Mouse (Mus musculus): Measurements from ENCODE around the gene C2cd3. TPM values are rescaled to one million over a fixed set of nuclear protein-coding genes. Genes with fewer than 3 reads are reported as not detected.
A peak's percentile ranks its signal among the peaks of the same experiment; 100 is the strongest.

C2cd3 gene
- polyA plus RNA-seq, 1 experiment, result 6.0 TPM

DNA sequence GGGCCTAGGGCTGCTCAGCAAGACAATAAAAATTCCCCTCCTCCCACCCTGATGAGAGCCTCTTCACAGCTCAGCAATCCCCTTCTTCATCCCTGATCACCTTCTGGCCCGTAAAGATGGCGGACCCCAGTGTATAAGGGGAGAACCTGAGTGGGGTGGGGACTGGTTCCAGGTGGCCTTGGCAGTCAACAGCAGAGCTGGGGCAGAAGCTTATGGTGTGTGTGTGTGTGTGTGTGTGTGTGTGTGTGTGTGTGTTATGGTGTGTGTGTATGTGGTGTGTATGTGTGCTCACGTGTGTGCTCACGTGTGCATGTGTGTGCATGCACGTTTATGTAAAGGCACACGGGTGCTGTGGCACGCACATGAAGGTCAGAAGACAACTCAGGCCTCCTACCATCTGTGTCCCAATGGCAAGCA is 122.4 kb downstream of the C2cd3 start:
- no peaks in the 10 kb centered on the region for H3K27me3 ChIP-seq (ENCODE audit: control insufficient read depth, insufficient read depth, insufficient read length)
- H3K4me2 ChIP-seq (ENCODE audit: low read depth), result peak overlapping the region; percentile 92
- no peak for TF ChIP-seq USF1 (IDR thresholded peaks at IDR 0.05; ENCODE audit: low read depth)
- TF ChIP-seq MAX (IDR thresholded peaks at IDR 0.05; ENCODE audit: low read depth), result no peak
- no peak for TF ChIP-seq POLR2A (IDR thresholded peaks at IDR 0.05; ENCODE audit: insufficient read length, low read depth)
- TF ChIP-seq SRF (IDR thresholded peaks at IDR 0.05; ENCODE audit: control insufficient read depth, insufficient read length, low read depth), result no peak
- no peak for TF ChIP-seq TCF3 (IDR thresholded peaks at IDR 0.05; ENCODE audit: insufficient read length, low read depth)
- TF ChIP-seq MYOD1 (IDR thresholded peaks at IDR 0.05; ENCODE audit: control insufficient read depth in 1 of 3, insufficient read length in 2 of 3, low read depth in 2 of 3), result no peak
- TF ChIP-seq REST (IDR thresholded peaks at IDR 0.05; ENCODE audit: insufficient read depth, insufficient read length), result no peak
- no peaks in the 10 kb centered on the region for H3K79me2 ChIP-seq (ENCODE audit: control insufficient read depth, insufficient read depth)
- peak overlapping the region; percentile 38 for H3K4me3 ChIP-seq
- no peaks in the 10 kb centered on the region for H3K36me3 ChIP-seq (ENCODE audit: control insufficient read depth, insufficient read depth)
- no peak overlapping the region for H3ac ChIP-seq (ENCODE audit: control insufficient read depth, insufficient read length)

DNA sequence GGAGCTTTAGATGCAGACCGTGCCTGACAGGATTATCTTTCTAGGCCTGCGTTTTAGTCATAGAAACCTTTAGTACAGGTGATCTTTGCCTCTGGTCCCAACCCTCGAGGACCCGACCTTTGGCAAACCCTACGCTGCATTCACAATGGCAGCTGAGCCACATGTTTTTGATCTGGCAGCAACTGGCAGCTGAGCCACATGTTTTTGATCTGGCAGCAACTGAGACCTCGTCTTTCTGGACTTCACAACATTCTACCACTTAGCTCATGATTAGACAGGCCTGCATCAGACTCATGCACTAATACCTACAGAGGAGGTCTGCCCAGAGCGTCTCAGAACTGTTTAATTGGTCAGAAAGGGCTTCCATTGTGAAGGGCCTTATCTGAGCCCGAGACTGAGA is 123.0 kb downstream of the C2cd3 start:
- H3ac ChIP-seq (ENCODE audit: control insufficient read depth, insufficient read length), result no peak overlapping the region
- no peak overlapping the region for H3K4me2 ChIP-seq (ENCODE audit: low read depth)
- no peaks in the 10 kb centered on the region for H3K36me3 ChIP-seq (ENCODE audit: control insufficient read depth, insufficient read depth)
- TF ChIP-seq SRF (IDR thresholded peaks at IDR 0.05; ENCODE audit: control insufficient read depth, insufficient read length, low read depth), result no peak
- no peak overlapping the region for H3K4me3 ChIP-seq
- no peaks in the 10 kb centered on the region for H3K79me2 ChIP-seq (ENCODE audit: control insufficient read depth, insufficient read depth)
- no peaks in the 10 kb centered on the region for H3K27me3 ChIP-seq (ENCODE audit: control insufficient read depth, insufficient read depth, insufficient read length)

DNA sequence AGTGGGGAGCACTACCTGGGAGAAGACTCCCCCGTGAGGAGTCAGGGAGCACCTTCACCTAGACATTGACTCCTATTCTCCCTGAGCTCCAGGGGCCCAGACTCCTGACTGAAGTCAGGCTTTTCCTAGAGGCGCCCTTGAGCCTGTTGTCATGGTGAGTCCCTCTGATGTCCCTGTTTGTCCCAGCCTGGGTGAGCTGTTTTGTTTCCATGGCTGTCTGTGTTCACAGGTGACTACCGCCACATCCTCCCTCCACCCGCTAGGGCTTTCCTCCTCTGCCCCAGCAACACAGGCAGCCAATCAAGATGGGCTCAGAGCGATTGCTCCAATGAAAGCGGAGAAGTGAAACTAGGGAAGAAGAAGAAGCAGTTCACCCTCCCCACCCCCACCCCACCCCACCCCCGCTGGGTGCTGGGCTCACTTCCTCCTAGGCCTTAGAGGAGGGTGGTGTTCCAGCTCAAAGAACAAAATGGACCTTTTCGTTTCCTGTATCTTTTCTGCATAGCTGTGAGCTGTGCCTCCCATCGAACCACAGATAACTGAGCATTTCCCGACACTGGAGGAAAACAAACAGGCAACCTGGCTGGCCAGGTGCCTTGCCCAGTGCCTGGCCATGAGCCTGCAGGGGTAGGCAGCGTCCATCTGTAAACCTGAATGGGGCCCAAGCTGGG is 123.7 kb downstream of the C2cd3 start:
- Histone ChIP-seq H3ac (ENCODE audit: control insufficient read depth, insufficient read length) (no peak overlapping the region), H3K27me3 (ENCODE audit: control insufficient read depth, insufficient read depth, insufficient read length) (no peaks in the 10 kb centered on the region), H3K4me2 (ENCODE audit: low read depth) (no peak overlapping the region), H3K36me3 (ENCODE audit: control insufficient read depth, insufficient read depth) (no peaks in the 10 kb centered on the region), H3K79me2 (ENCODE audit: control insufficient read depth, insufficient read depth) (no peaks in the 10 kb centered on the region), H3K4me3 (no peak overlapping the region)
- TF ChIP-seq MYOD1 (IDR thresholded peaks at IDR 0.05; ENCODE audit: control insufficient read depth in 1 of 3, insufficient read length in 2 of 3, low read depth in 2 of 3) (no peak), TCF12 (IDR thresholded peaks at IDR 0.05; ENCODE audit: insufficient read depth, poor library complexity, severe bottlenecking) (no peak), MYOG (IDR thresholded peaks at IDR 0.05; ENCODE audit: control insufficient read depth in 1 of 3, insufficient read depth in 1 of 3, insufficient read length in 2 of 3, low read depth in 2 of 3) (no peak), CEBPB (IDR thresholded peaks at IDR 0.05; ENCODE audit: insufficient read depth, poor library complexity, severe bottlenecking) (no peak), USF1 (IDR thresholded peaks at IDR 0.05; ENCODE audit: low read depth) (no peak), TCF3 (IDR thresholded peaks at IDR 0.05; ENCODE audit: insufficient read length, low read depth) (no peak), POLR2AphosphoS2 (IDR thresholded peaks at IDR 0.05; ENCODE audit: insufficient read length, low read depth) (no peak), MAX (IDR thresholded peaks at IDR 0.05; ENCODE audit: low read depth) (no peak), E2F4 (IDR thresholded peaks at IDR 0.05; ENCODE audit: insufficient read depth) (no peak), POLR2A (IDR thresholded peaks at IDR 0.05; ENCODE audit: insufficient read length, low read depth) (no peak), REST (IDR thresholded peaks at IDR 0.05; ENCODE audit: insufficient read depth, insufficient read length) (no peak), SRF (IDR thresholded peaks at IDR 0.05; ENCODE audit: control insufficient read depth, insufficient read length, low read depth) (no peak)

DNA sequence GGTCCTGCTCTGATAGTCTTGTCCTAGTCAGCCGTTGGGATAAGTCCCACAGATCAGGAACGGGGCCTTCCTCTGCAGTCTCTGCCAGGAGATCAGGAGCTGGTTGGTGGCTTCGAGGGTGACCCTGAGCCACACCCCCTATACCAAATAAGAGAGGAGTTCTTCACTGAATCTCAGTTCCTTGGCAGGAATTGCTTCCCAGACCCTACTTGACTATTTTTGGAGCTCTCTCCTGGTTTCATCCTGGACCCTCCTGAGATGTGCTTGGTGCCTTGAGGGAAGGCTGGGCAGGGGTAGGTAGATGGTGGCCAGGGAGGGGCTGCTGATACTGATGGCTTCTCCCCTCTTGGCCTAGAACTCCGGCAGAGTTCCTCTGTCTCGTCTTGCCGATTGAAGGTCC is 124.3 kb downstream of the C2cd3 start:
- Histone ChIP-seq H3ac (ENCODE audit: control insufficient read depth, insufficient read length) (no peak overlapping the region), H3K79me2 (ENCODE audit: control insufficient read depth, insufficient read depth) (no peaks in the 10 kb centered on the region), H3K4me2 (ENCODE audit: low read depth) (no peak overlapping the region), H3K4me3 (no peak overlapping the region), H3K36me3 (ENCODE audit: control insufficient read depth, insufficient read depth) (no peaks in the 10 kb centered on the region), H3K27me3 (ENCODE audit: control insufficient read depth, insufficient read depth, insufficient read length) (no peaks in the 10 kb centered on the region)
- TF ChIP-seq TCF12 (IDR thresholded peaks at IDR 0.05; ENCODE audit: insufficient read depth, poor library complexity, severe bottlenecking) (no peak), SRF (IDR thresholded peaks at IDR 0.05; ENCODE audit: control insufficient read depth, insufficient read length, low read depth) (no peak), MYOD1 (IDR thresholded peaks at IDR 0.05; ENCODE audit: control insufficient read depth in 1 of 3, insufficient read length in 2 of 3, low read depth in 2 of 3) (no peak), MAX (IDR thresholded peaks at IDR 0.05; ENCODE audit: low read depth) (no peak), TCF3 (IDR thresholded peaks at IDR 0.05; ENCODE audit: insufficient read length, low read depth) (no peak), POLR2AphosphoS2 (IDR thresholded peaks at IDR 0.05; ENCODE audit: insufficient read length, low read depth) (no peak), CEBPB (IDR thresholded peaks at IDR 0.05; ENCODE audit: insufficient read depth, poor library complexity, severe bottlenecking) (no peak), E2F4 (IDR thresholded peaks at IDR 0.05; ENCODE audit: insufficient read depth) (no peak), USF1 (IDR thresholded peaks at IDR 0.05; ENCODE audit: low read depth) (no peak), MYOG (IDR thresholded peaks at IDR 0.05; ENCODE audit: control insufficient read depth in 1 of 3, insufficient read depth in 1 of 3, insufficient read length in 2 of 3, low read depth in 2 of 3) (no peak), POLR2A (IDR thresholded peaks at IDR 0.05; ENCODE audit: insufficient read length, low read depth) (no peak), REST (IDR thresholded peaks at IDR 0.05; ENCODE audit: insufficient read depth, insufficient read length) (no peak)

DNA sequence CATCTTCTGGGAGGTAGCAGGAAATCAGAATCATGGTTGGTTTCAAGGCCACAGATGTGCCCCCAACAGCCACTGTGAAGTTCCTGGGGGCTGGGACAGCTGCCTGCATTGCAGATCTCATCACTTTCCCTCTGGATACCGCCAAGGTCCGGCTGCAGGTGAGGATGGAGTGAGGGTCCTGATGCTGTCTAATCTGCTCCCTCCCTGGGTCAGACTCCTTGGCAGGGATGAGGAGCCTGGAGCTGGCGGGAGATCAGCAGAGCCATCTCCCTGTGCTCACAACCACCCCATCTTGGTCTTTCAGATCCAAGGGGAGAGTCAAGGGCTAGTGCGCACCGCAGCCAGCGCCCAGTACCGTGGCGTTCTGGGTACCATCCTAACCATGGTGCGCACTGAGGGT is 124.8 kb downstream of the C2cd3 start:
- Histone ChIP-seq H3K27me3 (ENCODE audit: control insufficient read depth, insufficient read depth, insufficient read length) (no peaks in the 10 kb centered on the region), H3K4me2 (ENCODE audit: low read depth) (no peak overlapping the region), H3K4me3 (no peak overlapping the region), H3K79me2 (ENCODE audit: control insufficient read depth, insufficient read depth) (no peaks in the 10 kb centered on the region), H3ac (ENCODE audit: control insufficient read depth, insufficient read length) (no peak overlapping the region), H3K36me3 (ENCODE audit: control insufficient read depth, insufficient read depth) (no peaks in the 10 kb centered on the region)
- TF ChIP-seq E2F4 (IDR thresholded peaks at IDR 0.05; ENCODE audit: insufficient read depth) (no peak), MAX (IDR thresholded peaks at IDR 0.05; ENCODE audit: low read depth) (no peak), MYOD1 (IDR thresholded peaks at IDR 0.05; ENCODE audit: control insufficient read depth in 1 of 3, insufficient read length in 2 of 3, low read depth in 2 of 3) (no peak), TCF3 (IDR thresholded peaks at IDR 0.05; ENCODE audit: insufficient read length, low read depth) (no peak), TCF12 (IDR thresholded peaks at IDR 0.05; ENCODE audit: insufficient read depth, poor library complexity, severe bottlenecking) (no peak), USF1 (IDR thresholded peaks at IDR 0.05; ENCODE audit: low read depth) (no peak), MYOG (IDR thresholded peaks at IDR 0.05; ENCODE audit: control insufficient read depth in 1 of 3, insufficient read depth in 1 of 3, insufficient read length in 2 of 3, low read depth in 2 of 3) (no peak), REST (IDR thresholded peaks at IDR 0.05; ENCODE audit: insufficient read depth, insufficient read length) (no peak), SRF (IDR thresholded peaks at IDR 0.05; ENCODE audit: control insufficient read depth, insufficient read length, low read depth) (no peak)
